Comparison of ENCODE assay signal across 24 mouse cellular contexts in the genomic region with DNA sequence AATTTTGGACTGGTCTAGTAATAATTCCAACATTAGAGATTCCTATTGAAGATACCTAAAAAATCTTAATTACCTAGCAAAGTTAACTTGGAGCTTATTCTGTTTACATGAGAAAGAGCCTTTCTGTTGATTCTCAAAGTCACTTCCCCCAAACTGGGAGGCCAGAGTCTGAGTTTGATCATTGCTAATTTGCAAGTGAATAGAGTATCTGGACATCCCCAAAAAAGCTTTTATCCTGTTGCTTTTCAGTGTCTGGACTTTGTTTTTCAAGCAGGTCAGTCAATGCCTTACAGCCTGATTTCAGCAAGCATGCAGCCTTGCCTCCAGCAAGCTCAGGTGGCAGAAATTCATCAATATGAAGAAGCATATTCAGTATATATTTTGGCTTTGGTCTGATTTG. TPM values are rescaled to one million over a fixed set of nuclear protein-coding genes. Genes with fewer than 3 reads are reported as not detected.
"Had no signal": no experiment of that assay in that cellular context is flagged by ENCODE, and none has a peak within 500 bp of the region (broad histone marks: within the 10 kb centered on the region; RNA-seq: fewer than 3 reads in every experiment).

No protein-coding gene starts in this region.

- H3K9me3 ChIP-seq: lung, embryonic 15.5 days; stomach, embryonic 15.5 days had no signal

- ATAC-seq: lung, postnatal 0 days; midbrain, embryonic 13.5 days; midbrain, embryonic 15.5 days had no signal

- H3K36me3 ChIP-seq: lung, embryonic 15.5 days; midbrain, embryonic 13.5 days; midbrain, embryonic 15.5 days; neural tube, embryonic 12.5 days; stomach, embryonic 15.5 days had no signal

- H3K4me3 ChIP-seq: lung, embryonic 15.5 days; megakaryocyte, embryonic 14.5 days; midbrain, embryonic 13.5 days; midbrain, embryonic 15.5 days; neural tube, embryonic 12.5 days; stomach, embryonic 15.5 days had no signal

- H3K4me2 ChIP-seq: lung, embryonic 15.5 days; midbrain, embryonic 11.5 days; midbrain, embryonic 13.5 days; midbrain, embryonic 15.5 days; neural tube, embryonic 12.5 days; stomach, embryonic 15.5 days had no signal

- H3K27me3 ChIP-seq: lung, embryonic 15.5 days; megakaryocyte, embryonic 14.5 days; midbrain, embryonic 13.5 days; midbrain, embryonic 15.5 days; neural tube, embryonic 12.5 days; stomach, embryonic 15.5 days had no signal

- H3K27ac ChIP-seq: lung, embryonic 15.5 days; macrophage; midbrain, embryonic 13.5 days; midbrain, embryonic 15.5 days; neural tube, embryonic 12.5 days; stomach, embryonic 15.5 days; stomach, postnatal 0 days had no signal

- H3K9ac ChIP-seq: lung, embryonic 15.5 days; midbrain, embryonic 13.5 days; midbrain, embryonic 15.5 days; neural tube, embryonic 12.5 days; stomach, embryonic 15.5 days had no signal

- H3K4me1 ChIP-seq: lung, embryonic 15.5 days; megakaryocyte, embryonic 14.5 days; midbrain, embryonic 13.5 days; midbrain, embryonic 15.5 days; neural tube, embryonic 12.5 days; stomach, embryonic 15.5 days had no signal

- DNase-seq: lung, adult 2 months; lung, postnatal 14 days; lung, postnatal 36 days; right cerebral cortex, postnatal 14 days; thymus, adult 2 months; thymus, postnatal 25 days; thymus, postnatal 4 days had no signal

RNA-seq across cellular contexts. Expression of a gene that starts 51.2 kb away (rescaled TPM):
- total RNA-seq: megakaryocyte progenitor cell, adult 5-6 weeks; midbrain, postnatal 0 days; monocyte, adult 5-6 weeks; neutrophil, adult 5-6 weeks had no signal
- polyA plus RNA-seq: lung, adult 2 months; lung, embryonic 15.5 days; lung, postnatal 0 days; macrophage; midbrain, embryonic 11.5 days; midbrain, embryonic 13.5 days; midbrain, embryonic 15.5 days; midbrain, postnatal 0 days; neural tube, embryonic 12.5 days; neural tube, embryonic 14.5 days; spleen, adult 2 months; stomach, embryonic 15.5 days; stomach, postnatal 0 days; thymus, adult 2 months; urinary bladder, adult 2 months had no signal
